Mouse (Mus musculus): ENCODE measurements around the gene Kctd17. TPM values are rescaled to one million over a fixed set of nuclear protein-coding genes. Genes with fewer than 3 reads are reported as not detected.

Kctd17 gene
- polyA plus RNA-seq, 1 experiment from 2014 or later: 152 TPM

DNA sequence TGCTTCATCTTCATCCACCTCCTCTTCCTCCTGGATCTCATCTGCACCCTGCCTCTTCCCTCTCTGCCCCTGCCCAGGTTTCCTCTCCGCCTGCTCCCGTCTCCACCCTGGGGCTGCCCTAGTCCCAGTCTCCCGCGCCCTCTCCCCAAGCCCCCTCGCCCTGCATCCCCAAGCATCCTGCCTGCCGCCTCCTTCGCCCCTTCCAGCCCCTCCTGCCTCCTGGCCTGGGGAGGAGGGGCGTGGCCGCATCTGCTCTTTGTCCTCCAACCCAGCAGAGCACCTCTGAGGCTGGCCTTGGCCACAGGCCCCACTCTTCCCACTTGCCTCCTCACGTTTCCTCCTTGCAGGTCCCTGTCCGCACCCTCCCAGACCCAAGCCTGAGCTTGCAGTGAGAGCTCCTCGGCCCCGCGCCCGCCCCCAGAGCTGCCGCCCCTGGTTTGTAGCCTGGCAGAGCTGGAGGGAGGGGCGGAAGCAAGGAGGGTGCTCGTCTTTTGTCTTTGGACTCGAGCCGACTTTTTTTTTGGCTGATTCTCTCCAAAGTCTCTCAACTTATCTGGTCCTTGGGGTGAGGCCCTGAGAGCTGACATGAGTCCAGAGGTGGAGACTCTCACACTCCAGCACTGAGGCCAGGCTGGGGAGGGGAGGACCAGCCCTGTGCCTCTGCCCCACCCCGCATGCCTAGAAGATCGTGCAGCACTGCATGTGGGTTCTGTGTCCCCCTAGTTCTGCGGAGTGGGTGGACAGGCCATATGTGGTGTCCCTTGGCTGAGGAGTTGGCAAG is 9.1 kb downstream of the Kctd17 start:
- no peak for ATAC-seq
- H3K27me3 ChIP-seq (ENCODE audit: control insufficient read depth, insufficient read depth, low read depth, low read length): no peaks in the 10 kb centered on the region
- H3K36me3 ChIP-seq (ENCODE audit: control insufficient read depth, insufficient read depth, low read length): peaks cover 12% of the 10 kb centered on the region
- no peaks in the 10 kb centered on the region for H3K9me3 ChIP-seq (replicated peaks; ENCODE audit: control insufficient read depth, low read length, poor library complexity, severe bottlenecking)
- peak overlapping the region; percentile 43; the same call in 1 of the 2 replicates for H3K4me2 ChIP-seq (ENCODE audit: low read length)
- peak overlapping the region; percentile 56 for H3K9ac ChIP-seq (ENCODE audit: low read depth, low read length)
- peaks cover 15% of the 10 kb centered on the region for H3K4me1 ChIP-seq (ENCODE audit: control insufficient read depth, insufficient read depth, low read length)
- no peak overlapping the region for H3K4me3 ChIP-seq (ENCODE audit: low read depth, low read length)
- WGBS: 16% methylated on average over 23 of the region's 23 CpGs
- H3K27ac ChIP-seq (ENCODE audit: low read length): 0 out of 2 replicates have a peak overlapping the region, but pooled peaks have one; percentile 52

GRCm38 (mm10) chr15:78438018-78438394 is 9.6 kb downstream of the Kctd17 start:
- Histone ChIP-seq H3K9ac (ENCODE audit: low read depth, low read length) (no peak overlapping the region), H3K4me1 (ENCODE audit: control insufficient read depth, insufficient read depth, low read length) (peaks cover 15% of the 10 kb centered on the region), H3K9me3 (replicated peaks; ENCODE audit: control insufficient read depth, low read length, poor library complexity, severe bottlenecking) (no peaks in the 10 kb centered on the region), H3K27ac (ENCODE audit: low read length) (no peak overlapping the region), H3K4me2 (ENCODE audit: low read length) (no peak overlapping the region), H3K27me3 (ENCODE audit: control insufficient read depth, insufficient read depth, low read depth, low read length) (no peaks in the 10 kb centered on the region), H3K4me3 (ENCODE audit: low read depth, low read length) (no peak overlapping the region), H3K36me3 (ENCODE audit: control insufficient read depth, insufficient read depth, low read length) (peaks cover 12% of the 10 kb centered on the region)
- ATAC-seq: no peak
- WGBS: 41% methylated on average over 4 of the region's 4 CpGs

- Histone ChIP-seq H3K4me2 (ENCODE audit: low read length) (no peak overlapping the region), H3K9ac (ENCODE audit: low read depth, low read length) (no peak overlapping the region), H3K27ac (ENCODE audit: low read length) (no peak overlapping the region), H3K4me3 (ENCODE audit: low read depth, low read length) (no peak overlapping the region), H3K36me3 (ENCODE audit: control insufficient read depth, insufficient read depth, low read length) (peaks cover 12% of the 10 kb centered on the region; the same call in 1 of the 2 replicates), H3K4me1 (ENCODE audit: control insufficient read depth, insufficient read depth, low read length) (peaks cover 15% of the 10 kb centered on the region), H3K9me3 (replicated peaks; ENCODE audit: control insufficient read depth, low read length, poor library complexity, severe bottlenecking) (no peaks in the 10 kb centered on the region), H3K27me3 (ENCODE audit: control insufficient read depth, insufficient read depth, low read depth, low read length) (no peaks in the 10 kb centered on the region)
- no peak for ATAC-seq
- WGBS: 52% methylated on average over 8 of the region's 8 CpGs
These were observed 10.1 kb downstream of the Kctd17 start for GRCm38 (mm10) chr15:78438505-78438904.

DNA sequence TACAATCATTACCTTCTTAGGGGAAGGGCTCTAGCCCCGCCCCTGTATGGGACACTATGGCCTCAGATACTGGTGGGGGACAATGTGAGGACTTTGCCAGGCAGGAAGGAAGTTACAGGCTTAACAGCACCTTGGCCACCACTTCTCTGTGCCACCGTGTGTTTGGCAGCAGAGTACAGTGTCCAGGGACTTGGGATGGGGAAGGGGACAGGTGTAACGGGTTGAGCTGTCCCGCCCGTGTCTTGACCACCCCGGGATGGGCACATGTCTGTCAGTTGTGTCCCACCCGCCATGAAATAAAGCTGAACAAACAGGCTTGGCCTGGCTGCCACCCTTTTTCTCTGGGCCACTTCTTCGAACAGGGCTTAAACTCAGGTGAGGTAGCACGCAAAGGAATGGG is 10.6 kb downstream of the Kctd17 start:
- no peak overlapping the region for H3K4me3 ChIP-seq (ENCODE audit: low read depth, low read length)
- no peak overlapping the region for H3K4me2 ChIP-seq (ENCODE audit: low read length)
- H3K9me3 ChIP-seq (replicated peaks; ENCODE audit: control insufficient read depth, low read length, poor library complexity, severe bottlenecking): no peaks in the 10 kb centered on the region
- no peak overlapping the region for H3K9ac ChIP-seq (ENCODE audit: low read depth, low read length)
- ATAC-seq: no peak
- no peak overlapping the region for H3K27ac ChIP-seq (ENCODE audit: low read length)
- peaks cover 17% of the 10 kb centered on the region for H3K4me1 ChIP-seq (ENCODE audit: control insufficient read depth, insufficient read depth, low read length)
- H3K27me3 ChIP-seq (ENCODE audit: control insufficient read depth, insufficient read depth, low read depth, low read length): no peaks in the 10 kb centered on the region
- 0 out of 2 replicates have a peak, but pooled peaks cover 10% of the 10 kb centered on the region for H3K36me3 ChIP-seq (ENCODE audit: control insufficient read depth, insufficient read depth, low read length)
- WGBS: 66% methylated on average over 9 of the region's 9 CpGs

GRCm38 (mm10) chr15:78442231-78442630 is 13.9 kb downstream of the Kctd17 start:
- Histone ChIP-seq H3K27ac (ENCODE audit: low read length) (no peak overlapping the region), H3K36me3 (ENCODE audit: control insufficient read depth, insufficient read depth, low read length) (no peaks in the 10 kb centered on the region), H3K9me3 (replicated peaks; ENCODE audit: control insufficient read depth, low read length, poor library complexity, severe bottlenecking) (no peaks in the 10 kb centered on the region), H3K9ac (ENCODE audit: low read depth, low read length) (no peak overlapping the region), H3K27me3 (ENCODE audit: control insufficient read depth, insufficient read depth, low read depth, low read length) (no peaks in the 10 kb centered on the region), H3K4me1 (ENCODE audit: control insufficient read depth, insufficient read depth, low read length) (peaks cover 5% of the 10 kb centered on the region), H3K4me3 (ENCODE audit: low read depth, low read length) (no peak overlapping the region), H3K4me2 (ENCODE audit: low read length) (no peak overlapping the region)
- WGBS: 89% methylated on average over 19 of the region's 19 CpGs
- no peak for ATAC-seq

GRCm38 (mm10) chr15:78443857-78444256 is 15.5 kb downstream of the Kctd17 start:
- WGBS: 37% methylated on average over 6 of the region's 6 CpGs
- H3K9ac ChIP-seq (ENCODE audit: low read depth, low read length): peak overlapping the region; percentile 26; the same call in 1 of the 2 replicates
- no peak overlapping the region for H3K27ac ChIP-seq (ENCODE audit: low read length)
- H3K4me2 ChIP-seq (ENCODE audit: low read length): no peak overlapping the region
- no peaks in the 10 kb centered on the region for H3K9me3 ChIP-seq (replicated peaks; ENCODE audit: control insufficient read depth, low read length, poor library complexity, severe bottlenecking)
- H3K36me3 ChIP-seq (ENCODE audit: control insufficient read depth, insufficient read depth, low read length): no peaks in the 10 kb centered on the region
- H3K4me3 ChIP-seq (ENCODE audit: low read depth, low read length): no peak overlapping the region
- H3K4me1 ChIP-seq (ENCODE audit: control insufficient read depth, insufficient read depth, low read length): peaks cover 8% of the 10 kb centered on the region; the same call in 1 of the 2 replicates
- no peaks in the 10 kb centered on the region for H3K27me3 ChIP-seq (ENCODE audit: control insufficient read depth, insufficient read depth, low read depth, low read length)
- no peak for ATAC-seq

- Histone ChIP-seq H3K9ac (ENCODE audit: low read depth, low read length) (no peak overlapping the region), H3K36me3 (ENCODE audit: control insufficient read depth, insufficient read depth, low read length) (no peaks in the 10 kb centered on the region), H3K4me1 (ENCODE audit: control insufficient read depth, insufficient read depth, low read length) (peaks cover 6% of the 10 kb centered on the region; the same call in 1 of the 2 replicates), H3K9me3 (replicated peaks; ENCODE audit: control insufficient read depth, low read length, poor library complexity, severe bottlenecking) (no peaks in the 10 kb centered on the region), H3K27ac (ENCODE audit: low read length) (no peak overlapping the region), H3K4me2 (ENCODE audit: low read length) (no peak overlapping the region), H3K27me3 (ENCODE audit: control insufficient read depth, insufficient read depth, low read depth, low read length) (no peaks in the 10 kb centered on the region), H3K4me3 (ENCODE audit: low read depth, low read length) (no peak overlapping the region)
- no peak for ATAC-seq
- whole genome bisulfite sequencing: 32% methylated on average over 7 of the region's 7 CpGs
These were observed 18.8 kb downstream of the Kctd17 start for GRCm38 (mm10) chr15:78447121-78447520.

DNA sequence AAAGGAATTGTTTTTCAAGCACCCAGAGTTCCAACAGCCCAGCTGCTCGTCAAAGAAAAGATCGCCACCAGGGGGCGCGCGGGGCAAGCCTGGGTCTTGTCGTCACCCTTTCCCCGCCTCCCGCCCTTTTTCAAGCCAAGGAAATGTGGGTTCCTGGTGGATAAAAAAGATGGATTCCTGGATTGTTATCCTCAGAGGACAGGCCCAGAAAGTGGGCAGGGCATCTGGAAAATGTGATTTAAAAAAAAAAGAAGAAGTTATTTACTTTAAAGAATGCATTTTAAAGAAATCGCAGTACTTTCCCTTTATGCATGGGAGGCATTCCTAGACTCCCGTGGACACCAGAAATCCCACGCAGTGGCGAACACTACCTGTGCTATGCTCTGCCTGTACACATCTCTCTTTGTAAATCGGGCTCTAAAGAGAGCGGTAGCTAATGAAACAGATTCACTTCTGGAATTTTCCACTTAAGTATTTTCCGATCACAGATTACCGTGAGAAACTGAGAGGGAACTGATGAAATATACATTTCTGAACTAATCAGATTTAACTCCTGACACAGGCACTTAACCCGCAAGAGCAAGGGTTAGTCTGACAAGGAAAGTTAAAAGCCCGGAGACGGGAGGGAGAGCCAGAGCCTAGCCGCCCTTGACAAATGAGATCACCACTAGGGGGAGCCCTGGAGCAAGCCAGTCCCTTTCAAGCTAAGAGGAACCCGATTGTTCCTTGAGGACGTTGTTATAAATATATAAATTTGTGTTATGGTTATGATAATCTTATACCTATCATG is 19.6 kb downstream of the Kctd17 start:
- Histone ChIP-seq H3K27me3 (ENCODE audit: control insufficient read depth, insufficient read depth, low read depth, low read length) (no peaks in the 10 kb centered on the region), H3K27ac (ENCODE audit: low read length) (peak overlapping the region; percentile 72), H3K4me1 (ENCODE audit: control insufficient read depth, insufficient read depth, low read length) (peaks cover 6% of the 10 kb centered on the region; the same call in 1 of the 2 replicates), H3K4me2 (ENCODE audit: low read length) (peak overlapping the region; percentile 58), H3K9me3 (replicated peaks; ENCODE audit: control insufficient read depth, low read length, poor library complexity, severe bottlenecking) (no peaks in the 10 kb centered on the region), H3K36me3 (ENCODE audit: control insufficient read depth, insufficient read depth, low read length) (no peaks in the 10 kb centered on the region), H3K4me3 (ENCODE audit: low read depth, low read length) (peak overlapping the region; percentile 24), H3K9ac (ENCODE audit: low read depth, low read length) (peak overlapping the region; percentile 50)
- peak; percentile 12; the same call in 1 of the 2 replicates for ATAC-seq
- under 1% methylated on average over 22 of the region's 22 CpGs for WGBS

GRCm38 (mm10) chr15:78449131-78449530 is 20.8 kb downstream of the Kctd17 start:
- Histone ChIP-seq H3K9ac (ENCODE audit: low read depth, low read length) (no peak overlapping the region), H3K9me3 (replicated peaks; ENCODE audit: control insufficient read depth, low read length, poor library complexity, severe bottlenecking) (no peaks in the 10 kb centered on the region), H3K27me3 (ENCODE audit: control insufficient read depth, insufficient read depth, low read depth, low read length) (no peaks in the 10 kb centered on the region), H3K27ac (ENCODE audit: low read length) (no peak overlapping the region), H3K4me3 (ENCODE audit: low read depth, low read length) (no peak overlapping the region), H3K4me2 (ENCODE audit: low read length) (no peak overlapping the region), H3K36me3 (ENCODE audit: control insufficient read depth, insufficient read depth, low read length) (no peaks in the 10 kb centered on the region), H3K4me1 (ENCODE audit: control insufficient read depth, insufficient read depth, low read length) (0 out of 2 replicates have a peak, but pooled peaks cover 4% of the 10 kb centered on the region)
- 66% methylated on average over 6 of the region's 6 CpGs for WGBS
- no peak for ATAC-seq
